Mouse (Mus musculus): ENCODE measurements at regions not wholly inside any gene's neighbourhood (a gene's known extent, or its start where the extent isn't known, plus 50 kb on each side); places are given as distances from the start of the nearest gene placed in this dataset.

DNA sequence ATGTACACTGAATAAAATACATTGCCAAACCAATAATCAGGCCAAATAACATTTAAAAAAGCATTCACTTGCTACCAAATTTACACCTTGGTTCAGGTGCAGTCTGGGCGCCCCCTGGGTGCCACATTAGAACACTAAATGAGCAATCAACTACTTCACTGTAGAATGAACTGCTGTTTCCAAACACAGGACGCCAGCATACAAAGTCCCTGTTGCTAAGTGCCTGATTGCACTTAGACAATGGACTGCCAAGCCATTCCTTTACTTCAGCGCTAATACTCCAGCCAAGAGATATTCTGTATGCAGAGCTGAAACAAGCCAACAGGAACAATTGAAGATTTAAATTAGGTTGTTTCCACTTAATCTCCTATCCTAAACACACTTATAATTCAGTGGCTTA lies 421.7 kb upstream of the Slitrk5 start:
- H3K9me3 ChIP-seq (ENCODE audit: control insufficient read depth, insufficient read depth, low read depth, low read length) = no peaks in the 10 kb centered on the region
- TF ChIP-seq ZNF384 (IDR thresholded peaks at IDR 0.05; ENCODE audit: low read depth, low read length) = no peak
- no peak for TF ChIP-seq HCFC1 (IDR thresholded peaks at IDR 0.05; ENCODE audit: borderline replicate concordance, insufficient read depth, low read length)
- no peak for TF ChIP-seq ZC3H11A (IDR thresholded peaks at IDR 0.05; ENCODE audit: borderline replicate concordance, low read depth, low read length)
- H3K27ac ChIP-seq (ENCODE audit: insufficient read depth, low read depth, low read length, poor library complexity, severe bottlenecking) = no peak overlapping the region
- H3K4me1 ChIP-seq (ENCODE audit: control insufficient read depth in 2 of 2, insufficient read depth in 2 of 2, low read length in 2 of 2, poor library complexity in 1 of 2) = no peaks in the 10 kb centered on the region
- no peak overlapping the region for H3K9ac ChIP-seq (ENCODE audit: insufficient read depth, low read depth, low read length, poor library complexity, severe bottlenecking)
- H3K36me3 ChIP-seq (ENCODE audit: control insufficient read depth, insufficient read depth, low read length, poor library complexity, severe bottlenecking) = no peaks in the 10 kb centered on the region
- DNase-seq (ENCODE audit: low read depth, low spot score) = no peak
- in situ Hi-C loops (cut with MboI; ENCODE audit: low sequenced_read_pairs in 2 of 2, unreplicated experiment in 2 of 2) = no loop called here
- H3K4me3 ChIP-seq (ENCODE audit: insufficient read depth in 1 of 2, low read depth in 1 of 2, low read length in 2 of 2, poor library complexity in 1 of 2, severe bottlenecking in 1 of 2) = no peak overlapping the region

DNA sequence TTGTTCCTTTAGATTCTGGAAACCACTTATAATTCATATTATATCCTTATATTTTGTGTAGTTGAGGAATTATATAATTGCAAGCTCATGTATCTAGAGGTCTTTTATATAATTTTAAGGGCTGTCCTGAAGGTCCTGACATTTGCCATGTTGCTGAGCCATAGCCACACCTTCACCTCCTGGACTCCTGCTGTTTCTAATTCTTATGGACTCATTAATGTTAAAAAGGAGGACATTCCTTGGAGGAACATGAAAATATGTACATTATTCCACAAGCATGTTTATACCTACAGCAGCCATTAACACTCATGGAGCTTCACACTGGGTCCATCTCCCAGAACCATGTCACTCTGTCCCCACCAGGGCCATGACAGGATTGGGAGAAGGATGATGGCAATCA lies 413.2 kb upstream of the Slitrk5 start:
- H3K36me3 ChIP-seq (ENCODE audit: control insufficient read depth, insufficient read depth, low read length, poor library complexity, severe bottlenecking) = no peaks in the 10 kb centered on the region
- DNase-seq (ENCODE audit: low read depth, low spot score) = no peak
- peaks cover 0 to 2% of the 10 kb centered on the region in 2 experiments; a peak in 1 of 4 replicates for H3K4me1 ChIP-seq (ENCODE audit: control insufficient read depth in 2 of 2, insufficient read depth in 2 of 2, low read length in 2 of 2, poor library complexity in 1 of 2)
- H3K9ac ChIP-seq (ENCODE audit: insufficient read depth, low read depth, low read length, poor library complexity, severe bottlenecking) = no peak overlapping the region
- H3K4me3 ChIP-seq (ENCODE audit: insufficient read depth in 1 of 2, low read depth in 1 of 2, low read length in 2 of 2, poor library complexity in 1 of 2, severe bottlenecking in 1 of 2) = no peak overlapping the region
- TF ChIP-seq ZC3H11A (IDR thresholded peaks at IDR 0.05; ENCODE audit: borderline replicate concordance, low read depth, low read length) (no peak), HCFC1 (IDR thresholded peaks at IDR 0.05; ENCODE audit: borderline replicate concordance, insufficient read depth, low read length) (no peak), ZNF384 (IDR thresholded peaks at IDR 0.05; ENCODE audit: low read depth, low read length) (no peak), MAFK (IDR thresholded peaks at IDR 0.05; ENCODE audit: insufficient read depth, low read depth, low read length) (peak; percentile 67), CHD2 (IDR thresholded peaks at IDR 0.05; ENCODE audit: low read depth, low read length) (no peak)
- in situ Hi-C loops (cut with MboI; ENCODE audit: low sequenced_read_pairs in 2 of 2, unreplicated experiment in 2 of 2) = no loop called here
- H3K27ac ChIP-seq (ENCODE audit: insufficient read depth, low read depth, low read length, poor library complexity, severe bottlenecking) = no peak overlapping the region
- no peaks in the 10 kb centered on the region for H3K9me3 ChIP-seq (ENCODE audit: control insufficient read depth, insufficient read depth, low read depth, low read length)

DNA sequence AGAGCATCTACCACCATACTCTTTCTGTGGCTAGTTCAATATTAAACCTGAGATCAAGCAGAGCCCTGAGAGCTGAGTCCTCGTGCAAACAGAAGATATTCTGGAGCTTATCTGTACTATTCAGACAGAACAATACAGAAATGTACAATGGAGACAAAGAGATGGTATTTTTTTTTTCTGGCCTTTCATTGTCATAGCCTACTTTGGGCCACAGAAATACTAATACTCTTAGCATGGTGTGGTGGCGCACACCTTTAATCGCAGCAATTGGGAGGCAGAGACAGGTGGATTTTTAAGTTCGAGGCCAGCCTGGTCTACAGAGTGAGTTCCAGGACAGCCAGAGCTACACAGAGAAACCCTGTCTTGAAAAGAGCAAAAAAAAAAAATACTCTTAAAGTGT lies 404.7 kb upstream of the Slitrk5 start:
- Histone ChIP-seq H3K4me3 (ENCODE audit: insufficient read depth in 1 of 2, low read depth in 1 of 2, low read length in 2 of 2, poor library complexity in 1 of 2, severe bottlenecking in 1 of 2) (no peak overlapping the region), H3K4me1 (ENCODE audit: control insufficient read depth in 2 of 2, insufficient read depth in 2 of 2, low read length in 2 of 2, poor library complexity in 1 of 2) (no peaks in the 10 kb centered on the region), H3K36me3 (ENCODE audit: control insufficient read depth, insufficient read depth, low read length, poor library complexity, severe bottlenecking) (no peaks in the 10 kb centered on the region), H3K9me3 (ENCODE audit: control insufficient read depth, insufficient read depth, low read depth, low read length) (no peaks in the 10 kb centered on the region), H3K27ac (ENCODE audit: insufficient read depth, low read depth, low read length, poor library complexity, severe bottlenecking) (no peak overlapping the region), H3K9ac (ENCODE audit: insufficient read depth, low read depth, low read length, poor library complexity, severe bottlenecking) (no peak overlapping the region)
- in situ Hi-C loops (cut with MboI; ENCODE audit: low sequenced_read_pairs in 2 of 2, unreplicated experiment in 2 of 2) = no loop called here
- DNase-seq (ENCODE audit: low read depth, low spot score) = no peak
- TF ChIP-seq CHD2 (IDR thresholded peaks at IDR 0.05; ENCODE audit: low read depth, low read length) (no peak), ZC3H11A (IDR thresholded peaks at IDR 0.05; ENCODE audit: borderline replicate concordance, low read depth, low read length) (no peak), ZNF384 (IDR thresholded peaks at IDR 0.05; ENCODE audit: low read depth, low read length) (no peak), MAFK (IDR thresholded peaks at IDR 0.05; ENCODE audit: insufficient read depth, low read depth, low read length) (no peak), HCFC1 (IDR thresholded peaks at IDR 0.05; ENCODE audit: borderline replicate concordance, insufficient read depth, low read length) (no peak)

DNA sequence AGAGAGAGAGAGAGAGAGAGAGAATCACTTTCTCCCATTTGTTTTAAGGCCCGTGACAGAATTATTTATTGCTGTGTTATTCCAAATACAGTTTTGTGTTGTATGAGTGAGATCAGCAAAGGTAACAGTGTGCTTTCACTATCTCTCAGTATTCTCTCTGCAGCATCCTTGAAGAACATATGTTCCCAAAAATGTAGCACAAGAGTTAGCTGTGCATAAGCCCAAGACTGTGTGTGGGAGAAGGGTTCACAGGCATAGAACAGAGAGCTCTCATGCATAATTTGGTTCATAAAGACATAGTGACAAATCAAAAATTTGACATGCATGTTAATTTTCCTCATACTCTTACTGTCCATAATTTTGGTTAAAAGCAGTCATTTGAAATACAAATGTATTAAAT lies 393.5 kb upstream of the Slitrk5 start:
- in situ Hi-C loops (cut with MboI; ENCODE audit: low sequenced_read_pairs in 2 of 2, unreplicated experiment in 2 of 2) = no loop called here
- no peaks in the 10 kb centered on the region for H3K9me3 ChIP-seq (ENCODE audit: control insufficient read depth, insufficient read depth, low read depth, low read length)
- no peak for TF ChIP-seq ZNF384 (IDR thresholded peaks at IDR 0.05; ENCODE audit: low read depth, low read length)
- no peak for TF ChIP-seq HCFC1 (IDR thresholded peaks at IDR 0.05; ENCODE audit: borderline replicate concordance, insufficient read depth, low read length)
- TF ChIP-seq CHD2 (IDR thresholded peaks at IDR 0.05; ENCODE audit: low read depth, low read length) = no peak
- TF ChIP-seq MAFK (IDR thresholded peaks at IDR 0.05; ENCODE audit: insufficient read depth, low read depth, low read length) = no peak
- no peak for TF ChIP-seq ZC3H11A (IDR thresholded peaks at IDR 0.05; ENCODE audit: borderline replicate concordance, low read depth, low read length)
- H3K9ac ChIP-seq (ENCODE audit: insufficient read depth, low read depth, low read length, poor library complexity, severe bottlenecking) = no peak overlapping the region
- no peak overlapping the region for H3K27ac ChIP-seq (ENCODE audit: insufficient read depth, low read depth, low read length, poor library complexity, severe bottlenecking)
- no peak for DNase-seq (ENCODE audit: low read depth, low spot score)
- H3K4me1 ChIP-seq (ENCODE audit: control insufficient read depth in 2 of 2, insufficient read depth in 2 of 2, low read length in 2 of 2, poor library complexity in 1 of 2) = no peaks in the 10 kb centered on the region
- H3K4me3 ChIP-seq (ENCODE audit: insufficient read depth in 1 of 2, low read depth in 1 of 2, low read length in 2 of 2, poor library complexity in 1 of 2, severe bottlenecking in 1 of 2) = no peak overlapping the region
- H3K36me3 ChIP-seq (ENCODE audit: control insufficient read depth, insufficient read depth, low read length, poor library complexity, severe bottlenecking) = no peaks in the 10 kb centered on the region

Data from ES-E14 (cell line).